Mouse (Mus musculus) erythroid progenitor cell, adult 5-6 weeks (primary cell): ENCODE results near the gene Col8a2. TPM values are rescaled to one million over a fixed set of nuclear protein-coding genes. Genes with fewer than 3 reads are reported as not detected.

Experiments used
- ATAC-seq: replicated peaks from 2 replicates; pipeline ENCODE4 v1.8.0; 2016; ENCODE audit warnings: moderate number of reproducible peaks, mild to moderate bottlenecking, moderate TSS enrichment, inconsistent platforms; ENCODE audit not compliant: poor library complexity, low FRiP score, severe bottlenecking
- total RNA-seq, 2 experiments: library from RNA; stranded (forward) in 1 of 2; stranded (reverse) in 1 of 2; fragments of 150-400 nt in 1 of 2; fragments of 186-747, 209-891 nt in 1 of 2; gene quantifications; 2 replicates each; pipeline versions ENCODE4 v1.2.3 to v1.2.4; 2015 to 2017; ENCODE audit warnings: low replicate concordance in 2 of 2

Col8a2 gene
- total RNA-seq, 2 experiments from 2014 or later, result not detected

GRCm38 (mm10) chr4:126296617-126297101 is 10.1 kb downstream of the Col8a2 start:
- no peak for ATAC-seq

GRCm38 (mm10) chr4:126300916-126301583 is 14.5 kb downstream of the Col8a2 start:
- no peak for ATAC-seq

- no peak for ATAC-seq
These were observed 15.2 kb downstream of the Col8a2 start for GRCm38 (mm10) chr4:126301584-126302309.

- no peak for ATAC-seq
These were observed 17.3 kb downstream of the Col8a2 start for GRCm38 (mm10) chr4:126303877-126304276.

- no peak for ATAC-seq
These were observed 18.8 kb downstream of the Col8a2 start for GRCm38 (mm10) chr4:126305428-126305827.

GRCm38 (mm10) chr4:126306058-126306457 is 19.5 kb downstream of the Col8a2 start:
- no peak for ATAC-seq

- ATAC-seq, result no peak
These were observed 20.2 kb downstream of the Col8a2 start for GRCm38 (mm10) chr4:126306827-126307226.

- ATAC-seq, result no peak
These were observed 22.8 kb downstream of the Col8a2 start for GRCm38 (mm10) chr4:126309211-126309921.

GRCm38 (mm10) chr4:126309922-126310309 is 23.3 kb downstream of the Col8a2 start:
- ATAC-seq, result no peak

- no peak for ATAC-seq
These were observed 23.8 kb downstream of the Col8a2 start for GRCm38 (mm10) chr4:126310344-126310743.

- no peak for ATAC-seq
These were observed 25.1 kb downstream of the Col8a2 start for GRCm38 (mm10) chr4:126311566-126312200.

GRCm38 (mm10) chr4:126313202-126313601 is 26.6 kb downstream of the Col8a2 start:
- no peak for ATAC-seq

GRCm38 (mm10) chr4:126314393-126314792 is 27.8 kb downstream of the Col8a2 start:
- no peak for ATAC-seq

GRCm38 (mm10) chr4:126315931-126316330 is 29.3 kb downstream of the Col8a2 start:
- ATAC-seq, result no peak

GRCm38 (mm10) chr4:126316443-126317040 is 29.9 kb downstream of the Col8a2 start:
- ATAC-seq, result no peak

GRCm38 (mm10) chr4:126319806-126320205 is 33.2 kb downstream of the Col8a2 start:
- ATAC-seq, result no peak

GRCm38 (mm10) chr4:126321111-126321853 is 34.7 kb downstream of the Col8a2 start, which contains the start of gene Adprhl2:
Gene Adprhl2, minus strand, starts transcription at chr4:126321703.
- peak; percentile 93 for ATAC-seq

GRCm38 (mm10) chr4:126321854-126322511 is 35.4 kb downstream of the Col8a2 start:
- ATAC-seq, result no peak
